Mouse (Mus musculus) layer of hippocampus, adult 8-10 months (tissue): Measurements from ENCODE around the gene Grin2c. TPM values are rescaled to one million over a fixed set of nuclear protein-coding genes. Genes with fewer than 3 reads are reported as not detected.

Experiments
- DNase-seq, 2 experiments: peaks; one replicate each; pipeline ENCODE4 v3.0.0; 2022; ENCODE audit warnings: low spot score in 2 of 2
- total RNA-seq, 4 experiments: library from RNA; stranded (reverse); gene quantifications; 2 replicates each; pipeline ENCODE4 v1.2.4; 2022

Grin2c gene
- total RNA-seq, 4 experiments from 2014 or later = 42.3 to 48.8 (median 44.6) TPM

GRCm38 (mm10) chr11:115283891-115284620, 17.0 kb upstream of the Grin2c start:
- no peak for DNase-seq

DNA sequence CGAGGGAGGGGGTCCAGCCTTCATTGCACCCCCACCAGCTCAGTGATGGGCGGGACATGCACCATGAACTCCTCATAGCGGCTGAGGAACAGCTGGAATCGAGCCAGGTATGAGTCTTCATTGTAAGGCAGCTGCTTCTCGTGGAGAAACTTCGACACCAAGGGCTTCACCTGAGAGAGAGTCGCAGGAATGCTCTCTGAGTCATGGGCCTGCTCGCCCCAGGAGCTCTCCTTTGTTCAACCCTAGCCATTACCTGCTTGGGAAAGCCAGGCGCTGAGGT, 16.4 kb upstream of the Grin2c start:
- DNase-seq = no peak

DNA sequence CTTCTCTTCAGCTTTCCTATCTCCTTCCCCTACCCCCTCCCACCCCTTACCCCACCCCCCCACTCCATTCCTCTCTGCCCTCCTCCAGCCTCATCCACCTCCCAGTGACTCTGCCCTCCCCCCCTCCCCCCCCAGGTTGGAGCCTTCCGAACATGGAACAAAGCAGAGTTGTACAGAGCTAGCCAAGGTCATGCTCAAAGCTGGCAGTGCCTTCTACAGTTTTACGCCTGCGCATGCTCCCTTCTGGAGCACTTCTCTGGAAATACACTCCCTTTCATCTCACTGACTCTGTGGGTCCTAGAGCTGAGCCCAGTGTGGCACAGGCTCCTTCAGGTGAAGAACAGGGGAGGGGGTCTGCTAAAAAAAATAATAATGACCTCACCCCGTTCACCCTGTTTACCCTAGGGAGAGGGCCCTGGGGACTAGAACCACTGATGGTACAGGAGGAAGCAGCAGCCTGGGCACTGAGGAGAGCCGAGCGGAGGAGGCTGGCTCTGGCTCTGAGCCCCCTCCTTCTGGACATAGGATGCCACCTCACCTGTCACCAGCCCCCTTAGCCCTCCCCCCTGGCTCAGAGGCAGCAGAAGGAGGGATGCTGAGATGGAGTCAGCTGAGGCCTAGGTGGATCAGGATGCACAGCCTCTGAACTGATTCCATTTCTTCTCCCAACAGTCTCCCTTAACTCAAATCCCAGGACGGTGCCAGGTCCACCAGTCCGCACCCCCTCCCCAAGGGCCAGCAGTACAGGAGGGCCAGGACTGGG, 15.9 kb upstream of the Grin2c start:
- DNase-seq = peak in 1 of 2 experiments; percentile 52

DNA sequence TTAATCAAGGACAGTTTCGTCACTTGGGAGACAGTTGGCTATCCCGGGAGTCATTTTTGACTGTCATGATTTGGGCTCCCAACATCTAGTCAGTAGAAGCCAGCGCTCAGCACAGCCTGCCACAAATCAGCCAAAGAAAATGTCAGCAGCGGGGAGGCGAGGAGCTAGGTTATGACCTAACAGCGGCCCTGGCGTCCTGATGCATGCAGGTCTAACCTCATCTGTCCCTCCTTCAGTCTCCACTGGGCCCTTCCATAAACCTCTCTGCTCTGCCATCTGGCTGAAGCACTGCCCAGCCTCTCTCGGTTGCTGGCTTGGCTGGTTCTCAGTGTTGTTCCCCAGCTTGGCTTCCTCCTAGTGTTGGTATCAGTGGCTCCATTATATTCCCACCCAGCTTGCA, 15.3 kb upstream of the Grin2c start:
- peak; percentile 54 to 65 for DNase-seq

GRCm38 (mm10) chr11:115279726-115280125, 12.7 kb upstream of the Grin2c start:
- no peak for DNase-seq

DNA sequence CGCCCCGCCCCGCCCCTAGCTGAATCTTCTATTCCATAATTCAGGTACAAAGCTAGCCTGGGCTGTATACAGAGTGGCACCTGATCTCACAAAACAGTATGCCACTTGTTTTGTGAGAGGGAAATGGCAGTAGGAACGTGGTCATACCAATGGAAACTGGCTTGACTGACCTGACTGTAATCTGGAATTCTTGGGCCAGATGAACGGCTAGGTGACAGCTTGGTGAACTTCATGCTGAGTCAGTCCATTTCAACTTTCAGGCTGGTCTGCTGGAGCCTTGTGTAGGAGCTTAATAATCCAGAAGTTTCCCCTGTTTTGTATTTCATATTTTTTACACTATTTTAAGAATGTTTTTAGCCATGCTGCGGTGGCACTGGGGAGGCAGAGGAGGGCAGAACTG, 11.1 kb upstream of the Grin2c start:
- no peak for DNase-seq

DNA sequence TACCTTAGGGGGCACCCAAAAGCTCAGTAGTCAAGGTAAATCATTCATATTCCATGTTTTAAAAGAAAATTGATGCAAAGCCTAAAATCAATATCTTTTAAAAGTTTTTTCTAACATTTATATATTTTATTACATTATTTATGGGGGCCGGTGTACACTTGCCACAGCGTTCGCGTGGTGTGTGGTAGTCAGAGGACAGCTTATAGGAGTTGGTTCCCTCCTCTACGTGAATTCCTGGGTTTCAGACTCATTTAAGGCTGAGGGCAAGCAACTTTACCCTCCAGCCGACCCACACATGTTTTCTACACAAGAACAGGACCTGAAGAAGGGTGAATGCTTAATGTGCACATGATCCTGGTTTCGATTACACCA, 10.5 kb upstream of the Grin2c start:
- DNase-seq = no peak

DNA sequence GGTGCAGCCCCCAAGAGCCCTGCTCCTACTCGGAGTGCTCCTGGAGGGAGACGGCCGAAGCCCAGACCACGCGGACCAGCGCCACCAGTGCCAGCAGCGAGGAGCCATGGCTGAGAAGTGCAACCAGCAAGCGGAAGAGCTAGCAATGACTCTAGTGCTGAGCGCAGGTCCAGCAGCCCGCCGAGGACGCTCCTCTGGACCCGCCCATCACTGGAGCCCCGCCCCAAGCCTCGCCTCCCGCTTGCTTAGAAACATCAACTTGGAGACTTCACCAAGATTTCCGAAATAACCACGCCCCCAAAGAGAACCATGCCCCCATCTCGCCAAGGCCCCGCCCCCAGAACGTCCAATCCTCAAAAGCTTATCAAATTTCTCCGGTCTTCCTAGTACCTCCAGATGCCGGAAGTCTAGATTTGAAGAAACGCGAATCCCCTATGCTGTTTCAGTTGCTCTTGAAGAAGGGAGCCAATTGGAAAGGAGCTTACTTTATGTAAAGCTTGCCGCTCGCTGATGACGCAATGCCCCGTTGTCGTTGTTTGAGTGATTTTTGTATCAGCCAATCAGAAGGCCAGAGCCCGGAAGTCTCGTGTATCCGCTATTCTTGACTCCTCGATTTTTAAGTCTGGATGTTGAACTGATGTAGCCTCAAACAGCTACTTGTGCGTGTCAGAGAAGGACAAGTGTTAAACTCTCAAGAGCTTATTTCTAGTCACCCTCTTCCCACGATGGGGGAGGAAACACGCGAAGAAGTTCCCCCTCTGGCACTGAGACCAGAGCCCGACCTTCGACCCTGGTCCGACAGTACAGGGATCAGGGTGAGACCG, 9.9 kb upstream of the Grin2c start, which contains the start of gene Fdxr:
Fdxr (minus strand) TSS at position 271 of the 824 bp plus-strand sequence.
- peak; percentile 98 to 99 for DNase-seq

GRCm38 (mm10) chr11:115275954-115276353, 8.9 kb upstream of the Grin2c start:
- no peak for DNase-seq

DNA sequence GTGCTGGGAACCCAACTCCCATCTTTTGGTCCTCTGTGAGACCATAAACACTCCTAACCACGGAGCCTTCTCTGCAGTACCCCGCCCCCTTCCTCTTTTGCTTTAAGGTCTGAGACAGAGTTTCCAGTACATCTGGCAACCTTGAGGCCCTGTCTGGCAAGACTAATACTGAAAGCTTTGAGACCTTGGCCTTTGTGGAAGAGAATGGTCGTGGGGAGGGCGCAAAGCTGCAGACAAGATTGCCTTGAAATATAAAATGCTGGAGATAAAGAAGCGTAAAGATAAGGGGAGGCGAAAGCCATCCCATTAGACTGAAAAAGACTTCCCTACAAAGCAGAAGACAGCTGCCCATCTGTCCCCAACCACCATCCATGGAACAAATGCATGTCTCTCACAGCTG, 8.5 kb upstream of the Grin2c start:
- DNase-seq = no peak

- DNase-seq = no peak
Observed at GRCm38 (mm10) chr11:115274771-115275170, 7.7 kb upstream of the Grin2c start.

DNA sequence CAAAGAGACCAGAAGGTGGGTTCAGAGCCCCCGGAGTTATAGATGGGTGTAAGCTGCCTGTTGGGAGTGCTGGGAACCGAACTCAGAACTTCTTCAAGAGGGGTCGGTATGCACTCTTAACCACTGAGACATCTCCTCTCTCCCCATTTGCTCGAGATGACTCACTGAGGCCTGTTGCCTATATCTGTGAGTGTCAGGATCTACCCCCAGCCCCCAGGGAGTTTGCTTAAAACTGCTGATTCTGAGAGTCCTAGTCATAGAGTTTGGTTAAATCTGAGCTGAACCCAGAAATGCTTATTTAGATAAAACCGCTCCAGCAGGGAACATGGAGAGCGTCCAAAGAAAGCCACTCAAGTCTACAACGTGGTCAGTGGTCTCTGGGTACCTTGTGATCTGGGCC, 7.1 kb upstream of the Grin2c start:
- DNase-seq = no peak

- DNase-seq = no peak
Observed at GRCm38 (mm10) chr11:115273735-115274134, 6.7 kb upstream of the Grin2c start.

GRCm38 (mm10) chr11:115272894-115273498, 6.0 kb upstream of the Grin2c start:
- DNase-seq = no peak

GRCm38 (mm10) chr11:115271481-115271880, 4.4 kb upstream of the Grin2c start:
- DNase-seq = no peak

DNA sequence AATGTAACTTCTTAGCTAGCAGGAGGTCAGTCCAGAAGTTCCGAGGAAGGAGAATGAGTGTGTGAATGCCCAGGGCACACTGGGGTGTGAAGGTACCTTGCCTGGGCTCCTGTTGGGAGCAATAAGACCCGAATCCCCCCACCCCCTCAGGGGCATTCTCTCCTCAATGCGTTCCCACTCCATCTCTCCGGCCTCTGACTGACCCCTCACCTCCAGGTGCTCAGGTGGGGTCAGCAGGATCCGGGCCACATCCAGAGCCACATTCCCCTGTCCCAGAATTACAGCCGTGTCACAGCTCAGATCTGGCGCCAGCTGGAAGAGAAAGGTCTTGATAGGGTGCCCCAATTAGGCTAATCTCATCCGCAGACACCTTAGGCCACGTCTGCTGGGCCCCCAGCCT, 4.0 kb upstream of the Grin2c start:
- no peak for DNase-seq

GRCm38 (mm10) chr11:115270148-115270861, 3.3 kb upstream of the Grin2c start:
- DNase-seq = peak; percentile 64 to 84

GRCm38 (mm10) chr11:115269330-115270066, 2.5 kb upstream of the Grin2c start:
- no peak for DNase-seq

- no peak for DNase-seq
Observed at GRCm38 (mm10) chr11:115267958-115268357, 915 bp upstream of the Grin2c start.

- no peak for DNase-seq
Observed at GRCm38 (mm10) chr11:115266400-115266778, 654 bp downstream of the Grin2c start.
